Mouse (Mus musculus) small intestine, adult 2 months (tissue): ENCODE measurements around the gene A930017K11Rik. TPM values are rescaled to one million over a fixed set of nuclear protein-coding genes. Genes with fewer than 3 reads are reported as not detected.

Source experiments
- H3K27ac ChIP-seq: fragments of 200-500 bp; 2 replicates; pipeline ENCODE4 v1.5.1; 2012; ENCODE audit warnings: low read depth, low read length, control low read depth, inconsistent platforms; ENCODE audit not compliant: insufficient read depth
- H3K27me3 ChIP-seq: fragments of 200-500 bp; 2 replicates; pipeline ENCODE4 v1.6.1; 2012; ENCODE audit warnings: mild to moderate bottlenecking, moderate library complexity, low read length, inconsistent platforms; ENCODE audit not compliant: control insufficient read depth, insufficient read depth
- H3K36me3 ChIP-seq: fragments of 200-500 bp; 2 replicates; pipeline ENCODE4 v1.6.1; 2012; ENCODE audit warnings: mild to moderate bottlenecking, low read length, control low read depth, inconsistent platforms; ENCODE audit not compliant: control insufficient read depth, insufficient read depth
- H3K4me1 ChIP-seq: fragments of 200-500 bp; 2 replicates; pipeline ENCODE4 v1.6.1; 2012; ENCODE audit warnings: low read length, inconsistent platforms, mixed read lengths; ENCODE audit not compliant: control insufficient read depth, insufficient read depth, insufficient read length
- H3K4me3 ChIP-seq: fragments of 200-500 bp; 2 replicates; pipeline ENCODE4 v1.5.1; 2012; ENCODE audit warnings: low read depth, mild to moderate bottlenecking, control low read depth, inconsistent platforms, low read length, moderate library complexity
- CTCF ChIP-seq: fragments of 200-500 bp; IDR thresholded peaks from 2 replicates; pipeline ENCODE4 v1.5.1; 2012; ENCODE audit warnings: low read depth, mild to moderate bottlenecking, control low read depth, inconsistent platforms, low read length, moderate library complexity, mixed read lengths; ENCODE audit not compliant: insufficient replicate concordance, insufficient read length; ENCODE audit errors: extremely low read depth
- POLR2A ChIP-seq: fragments of 200-500 bp; IDR thresholded peaks from 2 replicates; pipeline ENCODE4 v1.6.1; 2012; ENCODE audit warnings: low read depth, mild to moderate bottlenecking, control low read depth, inconsistent platforms, low read length, moderate library complexity
- WGBS: fragments of 180-500 bp; shearing (Covaris S2); methylation state at CpG from one replicate; pipeline ENCODE4 v1.1.7; 2018; 5-methylcytosine and 5-hydroxymethylcytosine counted together
- polyA plus RNA-seq: library from polyadenylated mRNA; depleted of rRNA; stranded (reverse); fragments of >200 nt; gene quantifications from 2 replicates; pipeline ENCODE4 v1.2.3, GENCODE M21; 2012

Gene A930017K11Rik
- polyA plus RNA-seq, 1 experiment, result not detected

DNA sequence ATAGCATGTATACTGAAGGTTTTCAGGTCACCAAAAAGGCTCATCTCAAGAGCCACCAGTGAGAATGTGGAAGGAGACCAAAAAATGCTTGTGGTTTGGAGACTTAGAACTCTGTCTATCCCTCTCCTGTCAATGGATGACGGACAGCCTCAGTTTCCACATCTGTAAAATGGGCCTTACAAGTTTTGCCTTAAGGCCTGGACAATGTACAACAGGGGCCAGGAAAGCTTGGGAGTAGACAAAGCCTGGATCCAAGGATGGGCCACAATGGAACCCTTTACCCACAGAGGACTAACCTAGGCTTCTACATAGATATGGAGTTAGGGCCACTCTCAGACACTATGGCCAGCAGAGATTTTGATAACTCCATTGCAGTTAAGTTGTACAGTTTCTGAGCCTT is 31.7 kb upstream of the A930017K11Rik start:
- H3K27me3 ChIP-seq, result no peaks in the 10 kb centered on the region
- no peak overlapping the region for H3K4me3 ChIP-seq
- no peak for TF ChIP-seq CTCF
- H3K27ac ChIP-seq, result peak overlapping the region; percentile 74; the same call in 1 of the 2 replicates
- no peaks in the 10 kb centered on the region for H3K36me3 ChIP-seq
- H3K4me1 ChIP-seq, result peaks cover 42% of the 10 kb centered on the region
- WGBS, result 100% methylated on average over 1 of the region's 1 CpGs

DNA sequence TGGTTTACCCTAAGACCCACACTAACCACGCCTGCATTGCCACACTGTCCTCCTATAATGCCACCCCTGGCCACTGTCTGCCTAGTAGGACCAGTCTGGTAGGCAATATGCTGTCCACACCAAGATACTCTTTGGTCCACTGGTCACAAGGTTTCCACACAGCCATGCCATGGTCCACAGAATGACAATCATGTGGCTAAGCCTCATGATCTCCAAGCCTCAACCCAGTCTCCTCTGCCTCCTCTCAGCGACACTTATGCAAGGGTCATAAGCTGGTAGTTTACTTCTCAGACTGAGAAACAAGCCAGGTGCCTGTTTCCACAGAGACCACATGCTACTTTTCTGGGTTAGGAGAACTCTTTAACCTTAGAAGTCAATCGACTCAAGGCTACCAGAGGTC is 30.5 kb upstream of the A930017K11Rik start:
- WGBS, result 78% methylated on average over 3 of the region's 3 CpGs
- Histone ChIP-seq H3K27ac (no peak overlapping the region), H3K36me3 (no peaks in the 10 kb centered on the region), H3K4me3 (no peak overlapping the region), H3K4me1 (peaks cover 43% of the 10 kb centered on the region), H3K27me3 (no peaks in the 10 kb centered on the region)
- TF ChIP-seq CTCF, result no peak
- TF ChIP-seq POLR2A, result no peak

DNA sequence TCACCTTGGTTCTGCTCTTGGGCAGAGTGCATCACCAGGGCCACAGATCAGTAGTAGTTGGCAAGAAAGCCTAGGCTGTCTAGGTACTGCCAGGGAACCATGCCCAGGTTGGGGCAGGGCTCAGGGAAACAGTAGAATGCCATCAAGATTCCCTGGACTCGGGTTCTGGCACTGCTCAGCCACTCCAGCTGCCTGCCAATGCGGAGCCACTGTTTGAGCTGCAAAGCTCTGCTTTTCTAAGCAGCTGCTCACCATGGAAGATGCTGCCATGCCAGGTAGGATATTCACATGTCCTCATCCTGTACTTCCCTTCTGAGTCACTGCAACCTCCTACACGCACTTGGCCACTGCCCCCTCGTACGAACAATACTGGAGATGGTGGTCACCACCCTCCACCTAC is 28.5 kb upstream of the A930017K11Rik start:
- H3K27me3 ChIP-seq, result no peaks in the 10 kb centered on the region
- H3K4me1 ChIP-seq, result peaks cover 43% of the 10 kb centered on the region
- no peak overlapping the region for H3K4me3 ChIP-seq
- H3K36me3 ChIP-seq, result no peaks in the 10 kb centered on the region
- no peak for TF ChIP-seq CTCF
- no peak for TF ChIP-seq POLR2A
- 54% methylated on average over 5 of the region's 5 CpGs for WGBS
- peak overlapping the region; percentile 83 for H3K27ac ChIP-seq

- peaks cover 43% of the 10 kb centered on the region for H3K4me1 ChIP-seq
- 63% methylated on average over 5 of the region's 5 CpGs for WGBS
- peak overlapping the region; percentile 91 for H3K27ac ChIP-seq
- no peaks in the 10 kb centered on the region for H3K27me3 ChIP-seq
- H3K4me3 ChIP-seq, result peak overlapping the region; percentile 23; the same call in 1 of the 2 replicates
- TF ChIP-seq POLR2A (no peak), CTCF (no peak)
- no peaks in the 10 kb centered on the region for H3K36me3 ChIP-seq
Observed at GRCm38 (mm10) chr17:25979829-25980738, 27.7 kb upstream of the A930017K11Rik start.

DNA sequence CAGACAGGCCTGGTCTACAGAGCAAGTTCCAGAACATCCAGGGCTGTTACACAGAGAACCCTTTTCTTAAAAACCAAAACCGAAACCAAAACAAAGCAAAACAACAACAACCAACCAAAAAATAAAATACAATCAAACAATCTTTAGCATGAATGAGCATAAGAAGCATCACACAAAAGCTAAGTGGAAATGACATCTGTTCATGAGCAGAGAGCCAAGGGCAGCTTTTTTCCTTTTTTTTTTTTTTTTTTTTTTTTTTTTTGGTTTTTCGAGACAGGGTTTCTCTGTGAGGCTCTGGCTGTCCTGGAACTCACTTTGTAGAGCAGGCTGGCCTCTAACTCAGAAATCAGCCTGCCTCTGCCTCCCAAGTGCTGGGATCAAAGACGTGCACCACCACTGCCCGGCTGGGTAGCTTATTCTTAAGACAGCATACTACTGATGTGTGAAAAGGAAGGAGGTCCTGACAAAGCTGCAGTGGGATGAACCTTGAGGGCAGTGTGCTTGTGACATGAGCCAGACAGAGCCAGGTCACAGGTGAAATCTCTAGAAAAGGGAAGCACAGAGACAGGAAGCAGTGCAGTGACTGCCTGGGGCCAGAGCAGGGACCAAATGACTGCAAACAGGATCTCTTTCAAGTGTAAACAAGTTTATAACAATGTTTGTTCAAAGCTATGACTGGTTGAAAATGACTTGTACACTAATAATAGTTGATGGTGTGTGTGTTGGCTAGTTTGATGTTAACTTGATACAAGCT is 18.8 kb upstream of the A930017K11Rik start:
- no peak overlapping the region for H3K4me3 ChIP-seq
- H3K4me1 ChIP-seq, result peaks cover 13% of the 10 kb centered on the region; the same call in 1 of the 2 replicates
- H3K36me3 ChIP-seq, result peaks cover 2% of the 10 kb centered on the region; the same call in 1 of the 2 replicates
- H3K27ac ChIP-seq, result peak overlapping the region; percentile 35; the same call in 1 of the 2 replicates
- 70% methylated on average over 4 of the region's 4 CpGs for WGBS
- no peaks in the 10 kb centered on the region for H3K27me3 ChIP-seq
- no peak for TF ChIP-seq POLR2A
- no peak for TF ChIP-seq CTCF

- no peaks in the 10 kb centered on the region for H3K27me3 ChIP-seq
- H3K36me3 ChIP-seq, result peaks cover 3% of the 10 kb centered on the region; the same call in 1 of the 2 replicates
- peak overlapping the region; percentile 7; the same call in 1 of the 2 replicates for H3K27ac ChIP-seq
- H3K4me3 ChIP-seq, result no peak overlapping the region
- WGBS, result 87% methylated on average over 9 of the region's 9 CpGs
- TF ChIP-seq CTCF, result no peak
- TF ChIP-seq POLR2A, result no peak
- H3K4me1 ChIP-seq, result peaks cover 13% of the 10 kb centered on the region; the same call in 1 of the 2 replicates
Observed at GRCm38 (mm10) chr17:25970448-25970847, 18.1 kb upstream of the A930017K11Rik start.
